Mouse (Mus musculus) c-Kit-positive CD71-negative TER-119-negative erythroid progenitor cells, embryonic 14.5 days (primary cell): ENCODE measurements around the gene Tmem50a.

Source experiments
- DNase-seq: peaks from one replicate; pipeline ENCODE4 v3.0.0-alpha.2; 2013; ENCODE audit warnings: low read depth

Gene Tmem50a

GRCm38 (mm10) chr4:134852438-134853255 lies 62.2 kb downstream of the Tmem50a start:
- no peak for DNase-seq

GRCm38 (mm10) chr4:134851876-134852275 lies 62.9 kb downstream of the Tmem50a start:
- no peak for DNase-seq

GRCm38 (mm10) chr4:134851236-134851635 lies 63.6 kb downstream of the Tmem50a start:
- no peak for DNase-seq

- DNase-seq, result no peak
Measured at GRCm38 (mm10) chr4:134850551-134850950, 64.3 kb downstream of the Tmem50a start.
